Mouse (Mus musculus): ENCODE measurements around the gene Rbfox3. TPM values are rescaled to one million over a fixed set of nuclear protein-coding genes. Genes with fewer than 3 reads are reported as not detected.

Rbfox3 gene
- total RNA-seq, 2 experiments from 2014 or later = 6.6 to 8.2 TPM

DNA sequence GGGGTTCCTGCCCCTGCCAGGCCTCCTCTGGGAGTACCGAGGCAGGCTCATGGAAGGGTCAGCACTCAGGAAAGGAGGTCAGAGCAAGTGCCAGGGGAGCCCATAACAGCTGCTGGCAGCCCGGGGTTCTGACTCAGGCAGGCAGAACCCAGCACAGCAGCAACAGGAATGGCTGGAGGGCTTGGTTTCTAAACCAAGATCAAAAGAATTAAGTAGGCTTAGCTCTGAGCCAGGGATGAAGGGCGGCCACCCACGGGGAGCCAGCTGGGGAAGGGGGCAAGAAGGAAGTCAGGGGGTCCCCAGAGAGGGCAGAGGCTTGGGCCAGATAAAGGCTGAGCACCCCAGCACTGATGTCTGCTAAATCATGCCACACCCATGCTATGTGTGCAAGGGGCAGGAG lies 356.9 kb downstream of the Rbfox3 start:
- DNase-seq (ENCODE audit: low spot score in 2 of 2) = no peak

DNA sequence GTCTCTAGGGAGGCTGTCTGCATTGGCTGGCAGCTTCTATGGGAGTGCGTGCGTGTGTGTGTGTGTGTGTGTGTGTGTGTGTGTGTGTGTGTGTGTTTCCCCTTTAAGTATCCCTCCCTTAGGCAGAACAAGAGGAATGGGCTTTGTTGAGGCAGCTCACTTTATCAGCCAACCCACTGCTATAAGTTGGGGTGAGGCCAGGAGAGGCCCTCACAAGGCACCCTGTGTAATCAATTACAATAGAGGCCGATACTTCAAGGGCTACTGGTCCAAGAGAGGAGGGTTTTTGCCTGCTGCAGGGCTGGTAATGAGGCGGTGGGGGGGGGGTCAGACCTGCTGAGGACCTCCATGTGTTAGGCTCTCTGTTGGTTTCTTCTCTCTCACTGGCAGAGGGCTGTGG lies 357.5 kb downstream of the Rbfox3 start:
- no peak for DNase-seq (ENCODE audit: low spot score in 2 of 2)

DNA sequence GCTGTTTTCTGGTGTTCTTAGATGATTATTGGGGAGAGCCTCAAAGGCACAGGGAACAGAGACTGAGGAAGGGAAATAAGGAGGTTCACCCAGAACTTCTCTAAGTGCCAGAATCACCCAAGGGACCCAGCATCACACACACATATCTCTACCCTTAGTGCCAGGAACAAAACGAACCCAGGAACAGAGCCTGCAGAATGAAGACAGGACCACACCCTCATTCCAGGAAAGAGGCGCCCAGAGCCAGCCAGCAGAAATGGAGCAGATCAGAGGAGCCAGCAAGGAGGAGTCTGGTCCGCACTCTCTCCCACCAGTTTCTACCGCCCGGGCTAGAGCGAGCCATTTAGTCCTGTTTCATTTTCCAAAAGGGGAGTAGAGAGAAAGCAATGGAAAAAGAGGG lies 358.4 kb downstream of the Rbfox3 start:
- no peak for DNase-seq (ENCODE audit: low spot score in 2 of 2)

DNA sequence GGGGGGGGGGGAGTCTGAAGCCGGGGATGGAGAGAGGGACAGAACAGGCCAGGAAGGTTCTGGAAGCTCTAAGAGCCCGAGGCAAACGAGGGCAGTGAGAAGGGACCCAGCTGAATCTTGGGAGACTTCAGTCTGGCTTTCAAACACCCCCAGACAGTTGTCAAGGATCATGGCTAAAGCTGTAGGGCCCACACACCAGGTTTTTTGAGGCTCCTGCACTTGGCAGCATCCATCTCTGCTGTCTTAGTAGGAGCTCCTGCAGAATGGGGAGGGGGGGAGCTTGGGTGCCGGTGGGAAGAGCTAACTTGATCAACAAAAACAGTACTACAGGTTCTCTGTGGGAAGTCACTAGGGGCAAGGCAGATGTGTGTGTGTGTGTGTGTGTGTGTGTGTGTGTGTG lies 358.9 kb downstream of the Rbfox3 start:
- DNase-seq (ENCODE audit: low spot score in 2 of 2) = no peak

DNA sequence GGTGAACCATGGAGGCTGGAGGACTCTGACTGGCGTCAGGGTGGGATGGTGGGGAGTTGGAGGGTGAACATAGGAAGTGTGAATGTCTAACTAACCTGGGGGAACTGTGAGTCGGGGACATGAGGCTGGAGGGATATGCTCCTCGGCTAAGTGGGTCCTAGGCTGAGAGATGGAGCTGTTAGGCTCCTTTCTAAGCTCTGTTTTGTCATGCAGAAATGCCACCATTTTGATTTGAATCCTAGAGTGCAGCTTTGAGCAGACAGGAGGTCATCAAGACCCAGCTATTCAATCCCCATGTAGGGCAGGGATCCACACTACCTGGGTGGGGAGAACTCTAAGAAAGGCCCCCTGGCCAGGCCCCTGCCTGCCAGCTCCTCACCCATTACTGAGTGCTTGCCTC lies 359.7 kb downstream of the Rbfox3 start:
- DNase-seq (ENCODE audit: low spot score in 2 of 2) = no peak

DNA sequence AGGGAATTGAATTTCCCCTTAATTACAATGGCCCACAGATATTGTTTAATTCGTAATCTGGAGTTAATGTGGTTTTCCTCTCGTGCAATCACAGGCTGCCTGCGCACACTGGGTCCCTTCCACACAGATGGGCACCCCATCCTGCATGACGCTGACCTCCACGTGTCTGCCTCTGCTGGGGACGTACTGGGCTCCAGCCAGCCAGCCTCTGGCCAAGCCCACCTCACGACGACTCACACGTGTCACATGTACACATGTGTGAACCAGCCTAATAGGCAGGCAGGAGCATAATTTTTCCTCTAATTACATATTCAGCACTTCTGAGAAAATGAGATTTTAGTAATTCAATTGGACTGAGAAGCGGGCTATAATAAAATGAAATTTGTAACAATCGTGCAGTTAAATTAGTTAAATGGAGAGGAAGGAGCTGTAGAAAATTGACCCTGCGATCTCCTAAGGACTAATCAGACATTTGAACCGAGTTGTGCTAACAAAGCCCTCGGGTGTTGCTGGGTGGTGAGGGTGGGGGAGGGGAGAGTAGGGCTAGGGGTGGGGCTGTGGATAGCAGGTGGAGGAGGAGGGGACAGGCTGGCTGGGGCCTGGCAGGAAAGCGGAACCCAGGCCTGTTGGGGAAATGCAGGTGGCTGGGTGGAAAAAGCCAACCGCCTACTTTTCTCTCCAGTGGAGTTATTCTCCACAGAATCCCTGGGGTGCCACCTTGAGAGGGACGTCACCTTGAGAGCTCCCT lies 360.4 kb downstream of the Rbfox3 start:
- no peak for DNase-seq (ENCODE audit: low spot score in 2 of 2)

DNA sequence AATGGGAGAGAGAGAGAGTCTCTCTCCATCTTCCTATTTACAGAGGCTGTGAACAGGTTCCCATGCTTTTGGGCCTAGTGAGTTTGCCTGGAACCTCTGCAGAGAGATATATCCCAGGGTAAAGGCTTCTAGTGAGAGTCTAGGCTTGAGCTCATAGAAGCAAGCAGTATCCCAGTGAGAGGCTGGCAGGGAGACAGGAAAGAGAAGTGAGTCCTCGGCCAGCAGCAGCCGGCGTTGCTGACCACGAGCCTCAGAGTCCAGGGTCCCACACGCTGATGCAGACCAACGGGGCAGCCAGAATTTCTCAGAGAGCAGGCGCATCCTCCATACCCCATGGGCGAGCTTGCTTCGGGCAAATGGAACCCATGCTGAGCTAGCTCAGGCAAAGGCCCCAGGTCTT lies 363.2 kb downstream of the Rbfox3 start:
- no peak for DNase-seq (ENCODE audit: low spot score in 2 of 2)

DNA sequence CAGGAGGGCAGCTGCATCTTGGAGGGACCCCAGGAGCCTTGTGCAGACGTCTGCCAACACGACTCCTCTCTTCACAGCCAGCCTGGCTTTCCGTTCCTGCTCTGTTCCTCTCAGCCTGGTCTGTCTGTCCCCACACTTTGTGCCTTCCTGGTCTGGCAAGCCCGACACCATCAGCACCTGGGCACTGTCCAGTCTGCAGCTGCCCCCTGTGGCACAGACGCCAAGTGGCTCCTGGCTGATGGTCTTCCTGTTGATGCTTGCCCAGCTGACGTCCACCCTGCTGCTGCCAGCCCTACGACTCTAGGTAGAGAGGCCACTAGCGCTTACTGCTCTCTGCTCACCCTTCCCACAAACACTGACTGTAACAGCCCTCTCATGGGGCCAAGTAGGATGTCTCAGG lies 365.1 kb downstream of the Rbfox3 start:
- DNase-seq (ENCODE audit: low spot score in 2 of 2) = no peak

DNA sequence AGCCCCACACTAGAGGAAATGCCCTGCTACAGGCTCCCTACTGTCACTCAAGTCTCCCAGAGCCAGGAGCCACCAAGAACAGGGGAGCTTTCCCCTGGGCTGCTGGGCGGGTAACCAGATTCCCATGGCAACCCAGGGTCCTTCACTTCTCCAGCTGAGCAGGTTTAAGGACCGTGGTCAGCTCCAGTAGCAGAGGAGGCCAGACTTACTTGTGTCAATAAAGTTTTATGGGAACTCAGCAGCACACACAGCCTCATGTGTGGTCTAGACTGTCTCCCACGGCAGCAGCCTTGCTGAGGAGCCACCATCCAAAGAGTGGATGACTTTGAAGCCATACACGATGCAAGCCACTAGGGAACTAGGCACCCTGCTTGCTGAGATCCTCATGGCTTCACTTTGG lies 365.7 kb downstream of the Rbfox3 start:
- no peak for DNase-seq (ENCODE audit: low spot score in 2 of 2)

DNA sequence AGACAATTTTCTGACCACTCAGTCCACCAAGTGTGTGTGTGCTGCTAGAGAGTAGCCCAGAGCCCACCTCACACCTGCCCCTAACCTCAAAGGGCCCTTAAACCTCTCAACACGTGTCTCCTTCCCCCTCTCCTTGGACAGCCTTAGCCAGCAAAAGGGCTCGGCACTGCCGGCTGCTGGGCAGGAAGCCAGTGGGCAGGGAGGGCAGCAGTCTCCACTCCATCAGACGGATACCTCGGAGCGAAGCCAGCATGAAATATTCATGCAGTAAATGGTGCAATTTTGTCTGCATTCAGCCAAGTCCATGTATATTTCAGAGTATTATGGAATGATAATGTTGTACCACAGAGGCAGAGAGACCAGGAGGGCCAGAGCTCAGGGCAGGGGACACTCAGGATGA lies 366.8 kb downstream of the Rbfox3 start:
- DNase-seq (ENCODE audit: low spot score in 2 of 2) = no peak

DNA sequence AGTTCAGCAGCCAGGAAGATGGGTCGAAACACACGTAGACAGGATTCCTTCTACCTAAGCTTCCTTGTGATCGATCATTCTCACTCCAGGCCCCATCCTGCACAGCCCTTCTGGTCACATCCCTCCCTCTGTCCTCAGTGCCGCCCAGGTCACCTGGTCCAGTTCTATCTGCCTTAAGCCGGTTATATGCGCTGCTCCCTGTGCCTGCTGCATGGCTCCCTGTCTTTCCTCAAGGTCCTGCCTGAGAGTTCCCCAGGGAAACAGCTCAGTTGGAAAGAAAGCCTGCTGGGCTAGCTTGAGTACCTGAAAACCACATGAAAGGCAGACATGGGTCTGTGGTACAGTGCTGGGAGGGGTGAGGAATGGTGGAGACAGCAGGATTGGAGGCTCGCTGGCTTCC lies 368.5 kb downstream of the Rbfox3 start:
- DNase-seq (ENCODE audit: low spot score in 2 of 2) = no peak

DNA sequence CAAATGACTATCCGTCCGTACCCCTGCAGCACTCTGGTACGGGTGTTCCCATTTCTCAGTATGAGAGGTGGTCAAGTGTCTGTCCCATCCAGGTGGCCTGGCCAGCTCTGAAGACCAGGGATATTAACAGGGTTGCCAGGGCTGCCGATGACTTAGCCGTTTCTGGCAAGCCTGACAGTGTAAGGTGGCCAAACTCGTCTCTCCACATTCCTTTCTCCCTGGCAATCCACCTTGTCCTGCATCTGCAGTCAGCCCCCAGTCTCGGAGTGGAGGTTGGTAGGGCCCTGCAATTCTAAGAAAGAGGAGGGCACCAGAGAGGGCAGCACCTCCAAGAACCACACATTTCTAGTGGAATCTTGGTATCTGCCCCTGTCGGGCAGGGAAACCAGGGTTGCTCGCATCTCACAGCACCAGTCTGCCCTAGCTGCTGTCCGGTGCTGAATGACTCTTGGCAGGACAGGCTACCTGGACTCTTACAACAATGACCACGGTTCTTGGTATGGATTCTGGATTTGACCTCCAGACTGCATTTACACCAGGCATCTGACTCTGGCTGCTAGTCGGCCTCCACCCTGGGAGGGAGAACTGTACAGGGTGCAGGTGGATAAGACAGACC lies 370.9 kb downstream of the Rbfox3 start:
- no peak for DNase-seq (ENCODE audit: low spot score in 2 of 2)

DNA sequence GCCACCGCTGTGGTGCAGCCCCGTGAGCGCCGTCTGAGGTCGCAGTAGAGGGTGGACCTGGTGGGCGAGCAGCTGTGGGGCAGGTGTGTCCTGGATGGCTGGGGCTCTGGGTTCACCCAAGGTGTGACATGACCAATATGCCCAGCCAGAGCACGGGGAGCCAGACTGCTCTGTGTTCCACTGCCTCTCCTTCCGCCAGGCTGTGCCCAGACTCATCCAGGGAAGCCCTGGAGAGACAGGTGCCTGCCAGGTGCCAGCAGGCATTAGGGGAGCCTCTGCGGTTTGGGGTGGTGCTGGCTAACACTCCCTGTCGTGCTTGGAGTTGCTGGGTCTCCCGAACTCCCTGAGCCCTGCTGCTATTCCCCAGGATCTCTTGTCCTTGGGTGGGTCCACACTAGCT lies 373.4 kb downstream of the Rbfox3 start:
- DNase-seq (ENCODE audit: low spot score in 2 of 2) = no peak

DNA sequence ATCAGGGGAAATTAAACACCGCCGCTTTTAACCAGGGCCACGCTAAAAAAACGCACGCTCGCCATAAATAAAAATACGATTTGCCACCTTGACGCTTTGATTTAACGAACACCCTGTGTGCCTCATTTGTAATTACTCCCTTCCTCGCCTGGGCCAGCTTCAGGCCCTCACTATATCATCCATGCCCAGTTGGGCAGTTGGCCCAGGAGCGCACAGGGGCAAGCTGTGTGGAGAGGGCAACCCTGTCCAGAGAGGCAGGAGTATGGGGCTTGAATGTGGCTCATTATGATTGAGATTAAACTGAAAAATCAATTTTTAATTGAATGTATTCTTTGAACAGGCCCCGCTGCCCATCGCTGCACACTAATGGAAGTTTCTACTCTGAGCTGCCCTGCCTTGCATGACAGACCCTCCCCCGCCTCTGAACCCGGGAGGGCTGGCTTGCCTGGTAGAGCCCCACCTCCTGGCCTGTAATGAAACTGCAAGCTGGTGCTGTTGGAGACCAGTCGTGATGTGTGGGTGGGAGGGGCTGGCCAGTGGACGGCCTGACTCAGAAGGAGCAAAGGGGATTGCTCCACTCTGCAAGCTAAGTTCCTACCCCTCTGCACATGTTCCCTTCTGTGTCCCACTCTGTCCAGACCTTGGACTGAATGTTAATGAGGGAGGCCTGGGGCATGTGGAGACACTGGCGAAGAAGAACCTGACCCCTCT lies 376.9 kb downstream of the Rbfox3 start:
- no peak for DNase-seq (ENCODE audit: low spot score in 2 of 2)

DNA sequence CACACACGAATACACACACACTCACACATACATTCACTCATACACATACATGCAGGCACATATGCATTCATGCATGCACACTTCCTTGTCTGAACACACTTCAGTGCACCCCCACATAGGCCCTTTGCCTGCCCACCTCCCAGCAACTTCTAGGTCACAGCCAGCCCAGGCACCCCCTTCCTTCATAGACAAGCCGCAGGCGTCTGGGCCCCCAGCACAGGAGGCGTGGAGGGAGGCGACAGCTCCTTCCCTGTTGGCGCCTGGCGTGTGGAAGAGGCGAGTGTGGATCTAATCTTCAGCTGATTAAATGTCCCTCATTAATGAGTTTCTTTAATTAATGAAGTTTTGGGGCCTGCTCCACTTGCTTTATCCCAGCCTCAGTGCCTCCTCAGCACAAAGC lies 381.1 kb downstream of the Rbfox3 start:
- DNase-seq (ENCODE audit: low spot score in 2 of 2) = no peak

DNA sequence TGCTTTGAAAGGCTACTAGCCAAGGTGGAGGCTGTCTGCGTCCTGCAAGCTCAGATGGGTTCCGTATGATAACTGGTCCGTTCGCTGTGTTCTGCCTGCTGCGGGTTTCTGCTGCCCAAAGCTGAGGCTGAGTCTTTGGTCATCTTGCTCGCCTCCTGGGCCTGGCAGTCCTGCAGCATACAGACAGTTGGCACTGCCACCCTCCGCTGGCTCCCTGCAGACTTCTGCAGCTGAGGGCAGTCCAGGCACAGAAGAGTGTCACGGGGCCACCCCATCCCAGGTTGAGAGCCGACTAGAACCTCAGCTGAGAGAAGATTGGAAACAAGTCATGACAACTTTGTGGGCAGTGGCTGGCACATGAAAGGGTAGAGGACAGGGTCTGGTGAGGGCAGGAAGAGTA lies 382.6 kb downstream of the Rbfox3 start:
- no peak for DNase-seq (ENCODE audit: low spot score in 2 of 2)

DNA sequence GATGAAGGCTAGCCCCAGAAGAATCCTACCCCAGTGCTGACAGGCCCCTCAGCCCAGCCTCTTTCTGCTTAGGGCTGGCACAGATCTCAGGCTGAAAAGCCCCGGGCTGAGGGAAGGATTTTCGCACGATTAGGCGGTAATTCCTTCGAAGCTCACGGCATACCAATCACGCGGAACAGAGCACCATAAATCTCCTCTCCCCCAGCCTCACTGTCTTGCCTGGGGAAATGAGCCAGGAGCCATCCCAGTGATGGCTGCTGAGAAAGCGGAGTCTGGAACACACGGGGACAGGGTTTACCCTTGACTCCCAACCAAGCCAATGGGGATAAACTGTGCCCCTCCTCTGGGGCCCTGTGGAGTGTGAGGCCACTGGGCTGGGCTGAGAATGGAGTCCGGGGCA lies 386.3 kb downstream of the Rbfox3 start:
- DNase-seq (ENCODE audit: low spot score in 2 of 2) = no peak

DNA sequence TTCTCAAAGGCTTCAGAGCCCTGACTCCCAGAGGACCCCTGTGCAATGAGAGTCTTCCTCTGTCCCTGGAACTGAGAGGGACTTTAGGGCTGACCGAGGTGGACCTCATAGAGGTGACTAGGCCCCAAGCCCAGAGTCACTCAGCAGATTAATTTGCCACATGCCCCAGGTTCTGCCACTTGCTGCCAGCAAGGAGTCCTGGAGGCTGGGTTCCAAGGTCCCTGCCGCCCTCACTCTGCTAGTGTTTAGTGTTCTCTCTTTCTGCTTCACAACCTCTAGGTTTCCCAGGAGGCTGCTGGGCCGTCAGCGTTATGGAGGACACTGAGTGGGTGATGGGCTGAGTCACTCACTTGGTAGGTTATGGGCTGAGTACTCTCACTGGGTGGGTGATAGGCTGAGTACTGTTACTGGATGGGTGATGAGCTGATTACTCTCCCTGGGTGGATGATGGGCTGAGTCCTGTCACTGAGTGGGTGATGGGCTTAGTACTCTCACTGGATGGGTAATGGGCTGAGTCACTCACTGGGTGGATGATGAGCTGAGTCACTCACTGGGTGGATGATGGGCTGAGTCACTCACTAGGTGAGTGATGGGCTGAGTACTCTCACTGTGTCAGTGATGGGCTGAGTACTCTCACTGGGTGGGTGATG lies 387.8 kb downstream of the Rbfox3 start:
- no peak for DNase-seq (ENCODE audit: low spot score in 2 of 2)

DNA sequence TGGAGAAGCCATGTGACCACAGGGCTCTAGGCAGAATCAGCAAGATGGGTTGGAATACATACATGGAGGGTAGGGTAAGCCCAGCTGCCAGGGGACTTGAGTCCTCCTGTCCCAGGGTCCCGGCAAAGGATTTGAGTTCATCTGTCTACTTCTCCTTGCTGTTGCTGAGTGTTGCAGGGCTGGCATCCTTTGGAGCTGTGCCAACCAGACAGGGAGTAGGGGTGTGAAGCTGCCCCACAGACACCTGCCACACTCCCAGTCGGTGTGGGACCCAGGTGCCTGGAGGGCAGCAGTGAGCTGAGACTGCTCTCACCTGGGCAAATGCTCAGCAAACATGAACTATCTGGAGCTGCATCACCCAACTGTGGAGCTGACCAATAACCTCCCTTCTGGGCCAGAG lies 390.5 kb downstream of the Rbfox3 start:
- DNase-seq (ENCODE audit: low spot score in 2 of 2) = no peak

DNA sequence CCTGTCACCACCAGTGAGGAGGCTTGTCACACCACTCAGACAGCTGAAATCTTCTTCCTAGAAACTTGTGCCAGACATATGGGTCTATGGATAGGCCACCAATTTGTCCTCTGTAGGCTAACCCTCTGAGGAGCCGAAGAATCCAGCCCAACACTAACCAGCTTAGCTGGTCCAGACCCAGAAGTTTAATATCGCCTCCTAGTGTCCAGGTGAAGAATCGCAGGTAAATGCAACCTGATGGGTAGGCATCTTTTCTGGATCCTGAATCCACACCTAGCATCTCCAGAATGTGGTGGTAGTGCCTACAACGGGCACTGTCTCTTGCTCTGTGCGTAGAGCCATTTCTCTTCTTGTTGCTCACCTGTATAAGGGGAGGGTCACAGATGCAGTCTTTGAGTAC lies 391.1 kb downstream of the Rbfox3 start:
- no peak for DNase-seq (ENCODE audit: low spot score in 2 of 2)

DNA sequence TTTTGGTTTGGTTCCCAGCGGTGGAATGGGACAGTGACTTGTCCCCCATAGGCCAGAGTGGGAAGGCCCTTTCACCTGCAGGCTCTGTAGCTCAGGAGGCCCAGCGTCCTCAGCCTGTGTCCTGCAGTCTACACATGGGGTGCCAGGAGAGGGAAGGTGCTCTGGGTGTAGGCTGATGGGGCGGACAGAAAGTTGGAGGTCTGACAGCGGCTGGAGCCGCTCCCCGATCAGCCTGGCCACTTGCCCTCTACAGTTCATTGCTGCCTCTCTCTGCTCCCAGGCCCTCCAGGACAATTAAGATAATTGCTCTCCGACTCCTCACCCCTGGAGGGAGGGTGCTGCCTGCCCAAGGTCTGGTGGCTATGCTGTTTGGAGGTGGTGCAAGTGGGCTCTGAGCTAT lies 392.7 kb downstream of the Rbfox3 start:
- DNase-seq (ENCODE audit: low spot score in 2 of 2) = no peak

DNA sequence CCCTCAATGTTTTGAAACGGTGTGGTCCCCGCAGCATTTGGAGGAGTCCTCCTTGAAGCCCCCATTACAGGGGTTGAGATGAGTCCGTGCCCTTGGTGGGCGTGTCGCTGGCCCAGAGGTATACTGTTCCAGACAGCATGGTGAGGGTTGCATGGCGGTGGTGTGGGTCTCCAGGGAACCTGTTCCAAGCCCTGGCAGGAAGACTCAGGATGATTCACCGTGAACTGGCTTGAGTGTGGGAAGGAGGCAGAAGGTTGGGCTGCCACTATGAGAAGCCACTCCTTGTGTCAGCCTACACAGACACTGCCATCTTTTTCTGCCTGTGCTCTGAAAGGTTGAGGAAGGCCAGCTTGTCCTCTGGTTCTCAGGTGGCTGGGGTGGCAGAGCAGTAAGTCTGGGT lies 393.5 kb downstream of the Rbfox3 start:
- no peak for DNase-seq (ENCODE audit: low spot score in 2 of 2)

Data from adrenal gland, postnatal 4 days (tissue).